Mouse (Mus musculus): Measurements from ENCODE around the gene Pros1.

- TF ChIP-seq CTCF (IDR thresholded peaks at IDR 0.05; ENCODE audit: extremely low read depth, insufficient read length, insufficient replicate concordance, low read depth, low read length) (no peak), POLR2A (IDR thresholded peaks at IDR 0.05; ENCODE audit: low read depth, low read length) (no peak)
Measured at GRCm38 (mm10) chr16:62940388-62941003, 86.4 kb downstream of the Pros1 start.

All from small intestine, adult 2 months (tissue).